Mouse (Mus musculus): ENCODE results near the gene Itpkb. TPM values are rescaled to one million over a fixed set of nuclear protein-coding genes. Genes with fewer than 3 reads are reported as not detected.

Gene Itpkb
- polyA plus RNA-seq, 1 experiment from 2014 or later = 8.4 TPM

- Histone ChIP-seq H3K4me3 (ENCODE audit: low read depth, low read length) (no peak overlapping the region), H3K36me3 (ENCODE audit: insufficient read depth, low read length) (no peaks in the 10 kb centered on the region), H3K4me2 (replicated peaks; ENCODE audit: low read depth, low read length) (no peak overlapping the region), H3K27me3 (replicated peaks; ENCODE audit: insufficient read depth, low read length) (no peaks in the 10 kb centered on the region), H3K9me3 (ENCODE audit: low read length) (no peaks in the 10 kb centered on the region), H3K9ac (replicated peaks; ENCODE audit: low read depth) (no peak overlapping the region), H3K27ac (ENCODE audit: low read length) (no peak overlapping the region), H3K4me1 (ENCODE audit: insufficient read depth, low read depth, low read length) (peaks cover 16% of the 10 kb centered on the region)
- ATAC-seq (peak; percentile 68), DNase-seq (ENCODE audit: low spot score) (no peak)
- WGBS = 24% methylated on average over 8 of the region's 8 CpGs
- no peak for TF ChIP-seq EP300 (IDR thresholded peaks at IDR 0.05)
- TF ChIP-seq CTCF (IDR thresholded peaks at IDR 0.05) = no peak
Measured at GRCm38 (mm10) chr1:180343434-180344210, 13.3 kb downstream of the Itpkb start.

DNA sequence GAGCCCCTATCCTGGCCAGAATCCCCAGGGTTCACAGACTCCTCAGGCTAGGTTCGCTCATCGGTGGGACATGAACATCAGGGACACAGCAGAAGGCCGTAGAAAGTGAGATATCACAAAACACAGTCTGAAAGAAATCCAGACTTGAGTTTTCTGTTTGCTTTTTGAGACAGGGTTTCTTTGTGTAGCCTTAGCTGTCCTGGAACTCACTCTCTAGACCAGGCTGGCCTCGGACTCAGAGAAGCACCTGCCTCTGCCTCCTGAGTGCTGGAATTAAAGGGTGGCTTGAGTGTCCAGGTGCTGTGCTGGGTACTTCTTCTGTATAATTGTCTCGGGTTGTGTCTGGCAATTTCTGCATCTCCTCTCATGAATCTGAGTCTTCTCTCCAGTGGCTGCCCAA is 14.8 kb downstream of the Itpkb start:
- Histone ChIP-seq H3K4me2 (replicated peaks; ENCODE audit: low read depth, low read length) (no peak overlapping the region), H3K4me3 (ENCODE audit: low read depth, low read length) (no peak overlapping the region), H3K27ac (ENCODE audit: low read length) (no peak overlapping the region), H3K36me3 (ENCODE audit: insufficient read depth, low read length) (no peaks in the 10 kb centered on the region), H3K9ac (replicated peaks; ENCODE audit: low read depth) (no peak overlapping the region), H3K27me3 (replicated peaks; ENCODE audit: insufficient read depth, low read length) (no peaks in the 10 kb centered on the region), H3K9me3 (ENCODE audit: low read length) (no peaks in the 10 kb centered on the region), H3K4me1 (ENCODE audit: insufficient read depth, low read depth, low read length) (peaks cover 16% of the 10 kb centered on the region)
- WGBS = 86% methylated on average over 5 of the region's 5 CpGs
- TF ChIP-seq CTCF (IDR thresholded peaks at IDR 0.05) (no peak), EP300 (IDR thresholded peaks at IDR 0.05) (no peak)
- DNase-seq (ENCODE audit: low spot score) (no peak), ATAC-seq (no peak)

GRCm38 (mm10) chr1:180347059-180347458 is 16.8 kb downstream of the Itpkb start:
- H3K4me2 ChIP-seq (replicated peaks; ENCODE audit: low read depth, low read length) = no peak overlapping the region
- TF ChIP-seq EP300 (IDR thresholded peaks at IDR 0.05) = no peak
- TF ChIP-seq CTCF (IDR thresholded peaks at IDR 0.05) = no peak

DNA sequence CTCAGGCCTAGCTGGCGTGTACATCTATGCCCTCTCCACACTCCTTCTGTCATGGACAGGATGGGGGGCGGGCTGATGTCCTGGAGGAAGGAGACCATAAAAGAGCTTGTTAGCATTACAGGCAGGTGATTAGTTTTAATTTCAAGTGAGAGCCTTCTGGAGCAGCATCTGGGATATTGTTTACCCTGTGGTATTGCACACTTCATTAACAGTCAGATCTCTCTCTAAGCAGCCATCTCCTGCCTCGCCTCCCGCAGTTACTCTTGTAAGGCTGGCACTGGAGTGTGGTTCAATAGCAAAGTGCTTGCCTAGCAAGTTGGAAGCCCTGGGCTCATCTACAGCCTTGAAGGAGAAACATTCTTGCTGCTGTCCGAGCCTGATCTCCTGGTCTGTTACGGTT is 17.6 kb downstream of the Itpkb start:
- no peak for DNase-seq (ENCODE audit: low spot score)
- H3K36me3 ChIP-seq (ENCODE audit: insufficient read depth, low read length) = no peaks in the 10 kb centered on the region
- H3K9me3 ChIP-seq (ENCODE audit: low read length) = no peaks in the 10 kb centered on the region
- no peak for ATAC-seq
- no peaks in the 10 kb centered on the region for H3K27me3 ChIP-seq (replicated peaks; ENCODE audit: insufficient read depth, low read length)
- no peak overlapping the region for H3K4me3 ChIP-seq (ENCODE audit: low read depth, low read length)
- H3K4me1 ChIP-seq (ENCODE audit: insufficient read depth, low read depth, low read length) = peaks cover 16% of the 10 kb centered on the region
- WGBS = 85% methylated on average over 6 of the region's 6 CpGs
- no peak overlapping the region for H3K9ac ChIP-seq (replicated peaks; ENCODE audit: low read depth)
- H3K4me2 ChIP-seq (replicated peaks; ENCODE audit: low read depth, low read length) = no peak overlapping the region
- H3K27ac ChIP-seq (ENCODE audit: low read length) = no peak overlapping the region
- TF ChIP-seq CTCF (IDR thresholded peaks at IDR 0.05) = no peak
- no peak for TF ChIP-seq EP300 (IDR thresholded peaks at IDR 0.05)

More at GRCm38 (mm10) chr1:180347059-180347458, 16.8 kb downstream of the Itpkb start:
- no peak for ATAC-seq
- no peak for DNase-seq (ENCODE audit: low spot score)
- Histone ChIP-seq H3K4me3 (ENCODE audit: low read depth, low read length) (no peak overlapping the region), H3K27me3 (replicated peaks; ENCODE audit: insufficient read depth, low read length) (no peaks in the 10 kb centered on the region), H3K36me3 (ENCODE audit: insufficient read depth, low read length) (no peaks in the 10 kb centered on the region), H3K27ac (ENCODE audit: low read length) (no peak overlapping the region), H3K9me3 (ENCODE audit: low read length) (no peaks in the 10 kb centered on the region), H3K4me1 (ENCODE audit: insufficient read depth, low read depth, low read length) (peaks cover 16% of the 10 kb centered on the region), H3K9ac (replicated peaks; ENCODE audit: low read depth) (no peak overlapping the region)
- 65% methylated on average over 4 of the region's 4 CpGs for WGBS

- H3K4me3 ChIP-seq (ENCODE audit: low read depth, low read length) = no peak overlapping the region
- ATAC-seq (no peak), DNase-seq (ENCODE audit: low spot score) (no peak)
- TF ChIP-seq EP300 (IDR thresholded peaks at IDR 0.05) = no peak
- no peak for TF ChIP-seq CTCF (IDR thresholded peaks at IDR 0.05)
- no peaks in the 10 kb centered on the region for H3K27me3 ChIP-seq (replicated peaks; ENCODE audit: insufficient read depth, low read length)
- no peaks in the 10 kb centered on the region for H3K36me3 ChIP-seq (ENCODE audit: insufficient read depth, low read length)
- no peak overlapping the region for H3K27ac ChIP-seq (ENCODE audit: low read length)
- H3K9ac ChIP-seq (replicated peaks; ENCODE audit: low read depth) = no peak overlapping the region
- no peaks in the 10 kb centered on the region for H3K9me3 ChIP-seq (ENCODE audit: low read length)
- H3K4me1 ChIP-seq (ENCODE audit: insufficient read depth, low read depth, low read length) = peaks cover 10% of the 10 kb centered on the region
- H3K4me2 ChIP-seq (replicated peaks; ENCODE audit: low read depth, low read length) = no peak overlapping the region
Measured at GRCm38 (mm10) chr1:180349090-180349489, 18.8 kb downstream of the Itpkb start.

- no peak for TF ChIP-seq CTCF (IDR thresholded peaks at IDR 0.05)
- TF ChIP-seq EP300 (IDR thresholded peaks at IDR 0.05) = no peak
Measured at GRCm38 (mm10) chr1:180352258-180352657, 22.0 kb downstream of the Itpkb start.

More at GRCm38 (mm10) chr1:180352258-180352657, 22.0 kb downstream of the Itpkb start:
- WGBS = 24% methylated on average over 3 of the region's 3 CpGs
- Histone ChIP-seq H3K4me3 (ENCODE audit: low read depth, low read length) (no peak overlapping the region), H3K4me2 (replicated peaks; ENCODE audit: low read depth, low read length) (no peak overlapping the region), H3K27me3 (replicated peaks; ENCODE audit: insufficient read depth, low read length) (no peaks in the 10 kb centered on the region), H3K4me1 (ENCODE audit: insufficient read depth, low read depth, low read length) (peaks cover 2% of the 10 kb centered on the region), H3K27ac (ENCODE audit: low read length) (no peak overlapping the region), H3K36me3 (ENCODE audit: insufficient read depth, low read length) (no peaks in the 10 kb centered on the region), H3K9ac (replicated peaks; ENCODE audit: low read depth) (no peak overlapping the region), H3K9me3 (ENCODE audit: low read length) (no peaks in the 10 kb centered on the region)
- DNase-seq (ENCODE audit: low spot score) (no peak), ATAC-seq (no peak)

All from lung, postnatal 0 days (tissue).